Mouse (Mus musculus) heart, postnatal 0 days (tissue): ENCODE measurements around the gene Nqo1. TPM values are rescaled to one million over a fixed set of nuclear protein-coding genes. Genes with fewer than 3 reads are reported as not detected.

ENCODE experiments used
- ATAC-seq: fragments of 200-750 bp; cut with Nextera tagmentation; 2 replicates; pipeline ENCODE4 v1.8.0; 2017; ENCODE audit warnings: low read depth, moderate number of reproducible peaks, moderate library complexity; ENCODE audit not compliant: insufficient read depth
- DNase-seq: peaks from one replicate; pipeline ENCODE4 v3.0.0-alpha.2; 2016; ENCODE audit warnings: low spot score
- H3K27ac ChIP-seq: fragments of 300-500 bp; sonication (generic); 2 replicates; pipeline ENCODE4 v1.5.1; 2014; ENCODE audit warnings: low read depth, mild to moderate bottlenecking
- H3K27me3 ChIP-seq: fragments of 300-500 bp; sonication (generic); 2 replicates; pipeline ENCODE4 v1.6.1; 2014; ENCODE audit warnings: low read length, mixed read lengths; ENCODE audit not compliant: control insufficient read depth, insufficient read depth
- H3K36me3 ChIP-seq: fragments of 300-500 bp; sonication (generic); replicated peaks from 2 replicates; pipeline ENCODE4 v1.6.1; 2014; ENCODE audit warnings: low read length, mixed read lengths; ENCODE audit not compliant: control insufficient read depth, insufficient read depth
- H3K4me1 ChIP-seq: fragments of 300-500 bp; sonication (generic); 2 replicates; pipeline ENCODE4 v1.6.1; 2014; ENCODE audit warnings: antibody characterized with exemption; ENCODE audit not compliant: control insufficient read depth, insufficient read depth
- H3K4me2 ChIP-seq: fragments of 300-500 bp; sonication (generic); 2 replicates; pipeline ENCODE4 v1.6.1; 2014; ENCODE audit warnings: low read depth, mild to moderate bottlenecking, low read length, moderate library complexity
- H3K4me3 ChIP-seq: fragments of 300-500 bp; sonication (generic); 2 replicates; pipeline ENCODE4 v1.5.1; 2014; ENCODE audit warnings: low read depth, low read length
- H3K9ac ChIP-seq: fragments of 300-500 bp; sonication (generic); replicated peaks from 2 replicates; pipeline ENCODE4 v1.6.1; 2014; ENCODE audit warnings: low read depth, low read length, mixed read lengths
- H3K9me3 ChIP-seq: fragments of 300-500 bp; sonication (generic); replicated peaks from 2 replicates; pipeline ENCODE4 v1.6.1; 2016; ENCODE audit warnings: low read length; ENCODE audit not compliant: control insufficient read depth
- CTCF ChIP-seq: IDR thresholded peaks from 2 replicates; pipeline ENCODE4 v1.5.1; 2016; ENCODE audit warnings: antibody characterized with exemption, control low read depth, low read depth
- EP300 ChIP-seq: IDR thresholded peaks from 2 replicates; pipeline ENCODE4 v1.6.1; 2016; ENCODE audit warnings: antibody characterized with exemption, low read depth
- WGBS: fragments of 180-500 bp; shearing (Covaris S2); extraction: QIAGEN DNeasy Blood & Tissue Kit; methylation state at CpG from one replicate; pipeline ENCODE4 v1.1.7; 2014; 5-methylcytosine and 5-hydroxymethylcytosine counted together
- polyA plus RNA-seq: library from polyadenylated mRNA; unstranded; fragments of >200 nt; fragmentation: Nextera tagmentation; extraction: Ambion mirVana; gene quantifications from 2 replicates; pipeline ENCODE4 v1.2.1, GENCODE M21; 2015
- total RNA-seq: library from RNA; depleted of rRNA; stranded (reverse); fragments of >200 nt; gene quantifications from 2 replicates; pipeline ENCODE4 v1.2.3, GENCODE M21; 2014; ENCODE audit warnings: low replicate concordance

Nqo1 gene
- total and polyA plus RNA-seq, 2 experiments from 2014 or later = 19.9 to 20.8 TPM

- Histone ChIP-seq H3K9ac (no peak overlapping the region), H3K4me3 (no peak overlapping the region), H3K4me1 (0 out of 2 replicates have a peak, but pooled peaks cover 4% of the 10 kb centered on the region), H3K4me2 (no peak overlapping the region), H3K9me3 (no peaks in the 10 kb centered on the region), H3K27ac (no peak overlapping the region), H3K27me3 (no peaks in the 10 kb centered on the region), H3K36me3 (no peaks in the 10 kb centered on the region)
- ATAC-seq = no peak
- TF ChIP-seq CTCF (no peak), EP300 (no peak)
- no peak for DNase-seq
Observed at GRCm38 (mm10) chr8:107447713-107448112, 44.7 kb upstream of the Nqo1 start.

GRCm38 (mm10) chr8:107444626-107445025 lies 41.6 kb upstream of the Nqo1 start:
- DNase-seq (peak; percentile 20), ATAC-seq (no peak)
- H3K27ac ChIP-seq = peak overlapping the region; percentile 51; the same call in 1 of the 2 replicates
- no peak overlapping the region for H3K4me3 ChIP-seq
- TF ChIP-seq CTCF (no peak), EP300 (no peak)
- no peak overlapping the region for H3K4me2 ChIP-seq
- no peaks in the 10 kb centered on the region for H3K9me3 ChIP-seq
- no peak overlapping the region for H3K9ac ChIP-seq
- H3K36me3 ChIP-seq = no peaks in the 10 kb centered on the region
- 53% methylated on average over 3 of the region's 3 CpGs for WGBS
- 0 out of 2 replicates have a peak, but pooled peaks cover 4% of the 10 kb centered on the region for H3K4me1 ChIP-seq
- no peaks in the 10 kb centered on the region for H3K27me3 ChIP-seq

DNA sequence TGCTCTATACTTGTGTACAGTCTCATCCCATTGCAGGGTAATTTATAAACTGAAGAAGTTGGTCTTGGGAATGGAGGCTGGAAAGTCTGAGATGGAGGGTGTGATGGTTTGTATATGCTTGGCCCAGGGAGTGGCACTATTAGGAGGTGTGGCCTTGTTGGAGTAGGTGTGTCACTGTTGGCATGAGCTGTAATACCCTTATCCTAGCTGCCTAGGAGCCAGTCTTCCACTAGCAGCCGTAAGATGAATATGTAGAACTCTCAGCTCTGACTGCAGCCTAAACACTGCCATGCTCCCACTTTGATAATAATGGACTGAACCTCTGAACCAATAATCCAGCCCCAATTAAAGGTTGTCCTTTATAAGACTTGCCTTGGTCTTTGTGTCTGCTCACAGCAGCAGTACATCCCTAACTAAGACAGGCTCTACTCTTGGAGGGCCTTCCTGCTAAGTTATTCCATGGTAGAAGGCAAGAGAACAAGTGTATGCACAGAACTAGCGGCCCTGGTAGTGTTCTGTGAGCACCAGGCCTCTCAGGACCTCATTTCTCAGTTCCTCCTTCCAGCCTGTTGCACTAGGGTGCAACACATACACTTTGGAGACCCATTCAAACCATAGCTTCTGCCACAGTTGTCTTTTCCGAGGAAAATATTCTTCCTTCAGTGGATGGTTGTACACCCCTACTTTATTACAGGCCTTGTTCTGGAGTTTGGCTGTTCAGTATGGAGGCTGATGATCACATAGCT lies 37.0 kb upstream of the Nqo1 start:
- H3K27ac ChIP-seq = no peak overlapping the region
- H3K36me3 ChIP-seq = no peaks in the 10 kb centered on the region
- H3K9ac ChIP-seq = no peak overlapping the region
- DNase-seq (no peak), ATAC-seq (no peak)
- no peaks in the 10 kb centered on the region for H3K27me3 ChIP-seq
- H3K4me1 ChIP-seq = peaks cover 6% of the 10 kb centered on the region; the same call in 1 of the 2 replicates
- no peak overlapping the region for H3K4me2 ChIP-seq
- TF ChIP-seq CTCF (no peak), EP300 (no peak)
- WGBS = 80% methylated on average over 3 of the region's 3 CpGs
- no peaks in the 10 kb centered on the region for H3K9me3 ChIP-seq
- no peak overlapping the region for H3K4me3 ChIP-seq

- Histone ChIP-seq H3K27ac (no peak overlapping the region), H3K4me3 (no peak overlapping the region), H3K36me3 (no peaks in the 10 kb centered on the region), H3K4me2 (no peak overlapping the region), H3K27me3 (no peaks in the 10 kb centered on the region), H3K9me3 (no peaks in the 10 kb centered on the region), H3K9ac (no peak overlapping the region), H3K4me1 (peaks cover 6% of the 10 kb centered on the region; the same call in 1 of the 2 replicates)
- DNase-seq (no peak), ATAC-seq (no peak)
- 69% methylated on average over 2 of the region's 2 CpGs for WGBS
- TF ChIP-seq EP300 (no peak), CTCF (no peak)
Observed at GRCm38 (mm10) chr8:107437711-107438110, 34.7 kb upstream of the Nqo1 start.

- Histone ChIP-seq H3K36me3 (no peaks in the 10 kb centered on the region), H3K4me2 (peak overlapping the region; percentile 80), H3K27me3 (no peaks in the 10 kb centered on the region), H3K27ac (peak overlapping the region; percentile 93), H3K9me3 (no peaks in the 10 kb centered on the region), H3K9ac (peak overlapping the region; percentile 90), H3K4me3 (peak overlapping the region; percentile 97), H3K4me1 (peaks cover 6% of the 10 kb centered on the region; the same call in 1 of the 2 replicates)
- peak; percentile 27 for DNase-seq
- no peak for TF ChIP-seq EP300
- TF ChIP-seq CTCF = no peak
- WGBS = 5% methylated on average over 16 of the region's 16 CpGs
- ATAC-seq = 0 out of 2 replicates have a peak, but pooled peaks have one; percentile 15
Observed at GRCm38 (mm10) chr8:107436841-107437421, 33.9 kb upstream of the Nqo1 start.
